Mouse (Mus musculus): ENCODE measurements around the gene Atp5j. TPM values are rescaled to one million over a fixed set of nuclear protein-coding genes. Genes with fewer than 3 reads are reported as not detected.

Atp5j gene
- polyA plus RNA-seq, 1 experiment: 421 TPM

DNA sequence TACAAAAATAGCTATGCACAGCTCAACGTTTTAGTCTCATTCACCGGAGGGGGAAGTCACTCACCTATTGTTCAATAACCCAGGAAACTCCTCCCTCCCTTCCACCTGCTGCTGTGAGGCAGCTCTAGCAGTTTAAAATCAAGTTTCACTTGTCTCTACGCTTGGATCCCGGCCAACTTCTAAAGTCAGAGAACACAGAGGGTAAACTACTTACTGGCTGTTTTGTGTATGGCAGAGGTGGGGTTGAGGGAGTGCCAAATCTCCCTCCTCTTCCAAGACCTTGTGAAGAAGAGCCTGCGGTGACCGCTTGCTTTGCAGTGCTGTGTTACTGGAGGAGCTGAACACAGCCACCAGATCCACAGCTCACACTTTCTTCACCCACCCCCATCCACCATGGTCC is 10.4 kb downstream of the Atp5j start:
- H3K9me3 ChIP-seq (replicated peaks; ENCODE audit: control insufficient read depth, insufficient read depth, low read length, poor library complexity, severe bottlenecking): no peaks in the 10 kb centered on the region
- H3K36me3 ChIP-seq (ENCODE audit: control insufficient read depth, insufficient read depth, low read length, poor library complexity, severe bottlenecking): peaks cover 61% of the 10 kb centered on the region
- H3K27me3 ChIP-seq (ENCODE audit: control insufficient read depth, insufficient read depth, low read length, poor library complexity, severe bottlenecking): no peaks in the 10 kb centered on the region
- TF ChIP-seq CTCF (IDR thresholded peaks at IDR 0.05; ENCODE audit: low read depth, low read length) (no peak), EP300 (IDR thresholded peaks at IDR 0.05; ENCODE audit: insufficient read depth, low read depth, low read length) (no peak), POLR2A (IDR thresholded peaks at IDR 0.05; ENCODE audit: insufficient read depth, low read length) (no peak)
- H3K4me3 ChIP-seq (ENCODE audit: low read depth, low read length): no peak overlapping the region
- no peaks in the 10 kb centered on the region for H3K4me1 ChIP-seq (ENCODE audit: control insufficient read depth, insufficient read depth, low read length)
- no peak overlapping the region for H3K9ac ChIP-seq (ENCODE audit: low read depth, poor library complexity, severe bottlenecking)
- peak overlapping the region; percentile 75 for H3K27ac ChIP-seq (ENCODE audit: insufficient read depth, low read length)

GRCm38 (mm10) chr16:84817423-84817822 is 18.0 kb downstream of the Atp5j start:
- Histone ChIP-seq H3K4me1 (ENCODE audit: control insufficient read depth, insufficient read depth, low read length) (no peaks in the 10 kb centered on the region), H3K9ac (ENCODE audit: low read depth, poor library complexity, severe bottlenecking) (no peak overlapping the region), H3K4me3 (ENCODE audit: low read depth, low read length) (no peak overlapping the region), H3K27ac (ENCODE audit: insufficient read depth, low read length) (no peak overlapping the region), H3K9me3 (replicated peaks; ENCODE audit: control insufficient read depth, insufficient read depth, low read length, poor library complexity, severe bottlenecking) (no peaks in the 10 kb centered on the region), H3K27me3 (ENCODE audit: control insufficient read depth, insufficient read depth, low read length, poor library complexity, severe bottlenecking) (no peaks in the 10 kb centered on the region), H3K36me3 (ENCODE audit: control insufficient read depth, insufficient read depth, low read length, poor library complexity, severe bottlenecking) (peaks cover 22% of the 10 kb centered on the region; the same call in 1 of the 2 replicates)
- no peak for TF ChIP-seq POLR2A (IDR thresholded peaks at IDR 0.05; ENCODE audit: insufficient read depth, low read length)
- no peak for TF ChIP-seq EP300 (IDR thresholded peaks at IDR 0.05; ENCODE audit: insufficient read depth, low read depth, low read length)
- TF ChIP-seq CTCF (IDR thresholded peaks at IDR 0.05; ENCODE audit: low read depth, low read length): no peak

- no peak overlapping the region for H3K27ac ChIP-seq (ENCODE audit: insufficient read depth, low read length)
- H3K9ac ChIP-seq (ENCODE audit: low read depth, poor library complexity, severe bottlenecking): no peak overlapping the region
- H3K4me1 ChIP-seq (ENCODE audit: control insufficient read depth, insufficient read depth, low read length): no peaks in the 10 kb centered on the region
- H3K9me3 ChIP-seq (replicated peaks; ENCODE audit: control insufficient read depth, insufficient read depth, low read length, poor library complexity, severe bottlenecking): no peaks in the 10 kb centered on the region
- H3K36me3 ChIP-seq (ENCODE audit: control insufficient read depth, insufficient read depth, low read length, poor library complexity, severe bottlenecking): peaks cover 27% of the 10 kb centered on the region
- TF ChIP-seq CTCF (IDR thresholded peaks at IDR 0.05; ENCODE audit: low read depth, low read length) (no peak), EP300 (IDR thresholded peaks at IDR 0.05; ENCODE audit: insufficient read depth, low read depth, low read length) (no peak), POLR2A (IDR thresholded peaks at IDR 0.05; ENCODE audit: insufficient read depth, low read length) (no peak)
- no peak overlapping the region for H3K4me3 ChIP-seq (ENCODE audit: low read depth, low read length)
- no peaks in the 10 kb centered on the region for H3K27me3 ChIP-seq (ENCODE audit: control insufficient read depth, insufficient read depth, low read length, poor library complexity, severe bottlenecking)
Observed at GRCm38 (mm10) chr16:84814511-84814910, 20.9 kb downstream of the Atp5j start.

- Histone ChIP-seq H3K9ac (ENCODE audit: low read depth, poor library complexity, severe bottlenecking) (no peak overlapping the region), H3K4me3 (ENCODE audit: low read depth, low read length) (no peak overlapping the region), H3K9me3 (replicated peaks; ENCODE audit: control insufficient read depth, insufficient read depth, low read length, poor library complexity, severe bottlenecking) (no peaks in the 10 kb centered on the region), H3K27me3 (ENCODE audit: control insufficient read depth, insufficient read depth, low read length, poor library complexity, severe bottlenecking) (no peaks in the 10 kb centered on the region), H3K36me3 (ENCODE audit: control insufficient read depth, insufficient read depth, low read length, poor library complexity, severe bottlenecking) (peaks cover 30% of the 10 kb centered on the region), H3K4me1 (ENCODE audit: control insufficient read depth, insufficient read depth, low read length) (no peaks in the 10 kb centered on the region), H3K27ac (ENCODE audit: insufficient read depth, low read length) (no peak overlapping the region)
- TF ChIP-seq CTCF (IDR thresholded peaks at IDR 0.05; ENCODE audit: low read depth, low read length) (no peak), EP300 (IDR thresholded peaks at IDR 0.05; ENCODE audit: insufficient read depth, low read depth, low read length) (no peak), POLR2A (IDR thresholded peaks at IDR 0.05; ENCODE audit: insufficient read depth, low read length) (no peak)
Observed at GRCm38 (mm10) chr16:84813852-84814251, 21.6 kb downstream of the Atp5j start.

DNA sequence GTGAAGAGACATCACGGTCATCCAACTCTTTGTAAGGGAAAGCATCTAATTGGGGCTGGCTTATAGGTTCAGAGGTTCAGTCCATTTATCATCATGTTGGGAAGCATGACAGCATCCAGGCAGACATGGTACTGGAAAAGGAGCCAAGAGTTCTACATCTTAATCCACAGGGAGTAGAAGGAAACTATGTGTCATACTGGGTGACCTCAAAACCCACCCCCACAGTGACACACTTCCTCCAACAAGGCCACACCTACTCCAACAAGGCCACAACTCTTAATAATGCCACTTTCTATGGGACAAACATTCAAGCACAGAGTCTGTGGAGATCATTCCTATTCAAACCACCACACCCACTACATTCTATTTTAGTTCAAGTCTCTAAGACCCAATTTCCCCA is 25.2 kb downstream of the Atp5j start:
- H3K4me1 ChIP-seq (ENCODE audit: control insufficient read depth, insufficient read depth, low read length): no peaks in the 10 kb centered on the region
- no peak overlapping the region for H3K9ac ChIP-seq (ENCODE audit: low read depth, poor library complexity, severe bottlenecking)
- peaks cover 42% of the 10 kb centered on the region for H3K36me3 ChIP-seq (ENCODE audit: control insufficient read depth, insufficient read depth, low read length, poor library complexity, severe bottlenecking)
- H3K27ac ChIP-seq (ENCODE audit: insufficient read depth, low read length): no peak overlapping the region
- no peaks in the 10 kb centered on the region for H3K27me3 ChIP-seq (ENCODE audit: control insufficient read depth, insufficient read depth, low read length, poor library complexity, severe bottlenecking)
- no peak overlapping the region for H3K4me3 ChIP-seq (ENCODE audit: low read depth, low read length)
- TF ChIP-seq EP300 (IDR thresholded peaks at IDR 0.05; ENCODE audit: insufficient read depth, low read depth, low read length): no peak
- TF ChIP-seq CTCF (IDR thresholded peaks at IDR 0.05; ENCODE audit: low read depth, low read length): no peak
- TF ChIP-seq POLR2A (IDR thresholded peaks at IDR 0.05; ENCODE audit: insufficient read depth, low read length): no peak
- peaks cover 6% of the 10 kb centered on the region; the same call in 1 of the 2 replicates for H3K9me3 ChIP-seq (replicated peaks; ENCODE audit: control insufficient read depth, insufficient read depth, low read length, poor library complexity, severe bottlenecking)

DNA sequence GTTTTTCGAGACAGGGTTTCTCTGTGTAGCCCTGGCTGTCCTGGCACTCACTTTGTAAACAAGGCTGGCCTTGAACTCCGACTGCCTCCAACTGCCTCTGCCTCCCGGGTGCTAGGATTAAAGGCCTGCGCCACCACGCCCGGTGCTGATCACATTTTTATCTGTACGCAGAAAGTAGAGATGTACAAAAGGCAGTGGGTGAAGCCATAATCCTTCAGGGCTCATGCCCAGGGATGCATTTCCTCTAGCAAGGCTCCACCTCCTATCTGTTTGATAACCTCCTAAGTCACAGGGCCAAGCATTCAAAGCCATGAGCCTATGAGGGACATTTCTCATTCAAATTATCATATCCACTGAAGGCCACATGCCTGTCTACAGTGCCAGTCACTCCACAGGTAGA is 27.6 kb downstream of the Atp5j start:
- no peak overlapping the region for H3K9ac ChIP-seq (ENCODE audit: low read depth, poor library complexity, severe bottlenecking)
- no peaks in the 10 kb centered on the region for H3K27me3 ChIP-seq (ENCODE audit: control insufficient read depth, insufficient read depth, low read length, poor library complexity, severe bottlenecking)
- TF ChIP-seq POLR2A (IDR thresholded peaks at IDR 0.05; ENCODE audit: insufficient read depth, low read length): no peak
- TF ChIP-seq CTCF (IDR thresholded peaks at IDR 0.05; ENCODE audit: low read depth, low read length): no peak
- no peak for TF ChIP-seq EP300 (IDR thresholded peaks at IDR 0.05; ENCODE audit: insufficient read depth, low read depth, low read length)
- H3K9me3 ChIP-seq (replicated peaks; ENCODE audit: control insufficient read depth, insufficient read depth, low read length, poor library complexity, severe bottlenecking): peaks cover 6% of the 10 kb centered on the region; the same call in 1 of the 2 replicates
- no peaks in the 10 kb centered on the region for H3K4me1 ChIP-seq (ENCODE audit: control insufficient read depth, insufficient read depth, low read length)
- H3K27ac ChIP-seq (ENCODE audit: insufficient read depth, low read length): no peak overlapping the region
- H3K4me3 ChIP-seq (ENCODE audit: low read depth, low read length): no peak overlapping the region
- peaks cover 50% of the 10 kb centered on the region for H3K36me3 ChIP-seq (ENCODE audit: control insufficient read depth, insufficient read depth, low read length, poor library complexity, severe bottlenecking)
